Comparison of ENCODE assay signal across 8 mouse cellular contexts in genomic region chr12:56301487-56302293, GRCm38 (mm10). TPM values are rescaled to one million over a fixed set of nuclear protein-coding genes. Genes with fewer than 3 reads are reported as not detected.
DNase-seq lines count a peak whose midpoint lies in the region; ATAC-seq and TF ChIP-seq lines count a peak whose summit lies in the region.

No protein-coding gene starts in this region.

- H3K9ac ChIP-seq in intestine, embryonic 15.5 days: peak overlapping the region; percentile 30; the same call in 1 of the 2 replicates
- H3K9ac ChIP-seq in midbrain, embryonic 11.5 days (ENCODE audit: low read length): peak overlapping the region; percentile 39

- no peak for TF ChIP-seq CTCF in layer of hippocampus, adult 2 months (conservative IDR thresholded peaks at IDR 0.05)

- peak overlapping the region; percentile 51 for H3K4me3 ChIP-seq in layer of hippocampus, adult 2 months
- peak overlapping the region; percentile 53 for H3K4me3 ChIP-seq in embryonic facial prominence, embryonic 10.5 days
- H3K4me3 ChIP-seq in intestine, embryonic 15.5 days (replicated peaks): peak overlapping the region; percentile 33
- H3K4me3 ChIP-seq in midbrain, embryonic 11.5 days (ENCODE audit: low read depth, low read length): peak overlapping the region; percentile 29

- H3K36me3 ChIP-seq in embryonic facial prominence, embryonic 10.5 days (replicated peaks): no peaks in the 10 kb centered on the region
- no peaks in the 10 kb centered on the region for H3K36me3 ChIP-seq in intestine, embryonic 15.5 days
- no peaks in the 10 kb centered on the region for H3K36me3 ChIP-seq in midbrain, embryonic 11.5 days (ENCODE audit: control insufficient read depth, insufficient read depth, low read length)

- no peak overlapping the region for H3K27ac ChIP-seq in layer of hippocampus, adult 2 months
- H3K27ac ChIP-seq in embryonic facial prominence, embryonic 10.5 days (replicated peaks): peak overlapping the region; percentile 71; the same call in 1 of the 2 replicates
- H3K27ac ChIP-seq in intestine, embryonic 15.5 days: no peak overlapping the region
- no peak overlapping the region for H3K27ac ChIP-seq in midbrain, embryonic 11.5 days (ENCODE audit: low read depth, low read length)

- peaks cover 50% of the 10 kb centered on the region for H3K27me3 ChIP-seq in embryonic facial prominence, embryonic 10.5 days (replicated peaks; ENCODE audit: low read depth, poor library complexity, severe bottlenecking)
- 0 out of 2 replicates have a peak, but pooled peaks cover 3% of the 10 kb centered on the region for H3K27me3 ChIP-seq in intestine, embryonic 15.5 days (replicated peaks)
- no peaks in the 10 kb centered on the region; the same call in 1 of the 2 replicates for H3K27me3 ChIP-seq in midbrain, embryonic 11.5 days (ENCODE audit: control insufficient read depth, insufficient read depth, low read length)

- WGBS in embryonic facial prominence, embryonic 10.5 days: 15% methylated on average over 27 of the region's 27 CpGs
- WGBS in intestine, embryonic 15.5 days: 10% methylated on average over 27 of the region's 27 CpGs
- WGBS in midbrain, embryonic 11.5 days: 12% methylated on average over 27 of the region's 27 CpGs

- H3K4me1 ChIP-seq in embryonic facial prominence, embryonic 10.5 days: peaks cover 38% of the 10 kb centered on the region
- H3K4me1 ChIP-seq in intestine, embryonic 15.5 days (replicated peaks): peaks cover 5% of the 10 kb centered on the region; the same call in 1 of the 2 replicates
- H3K4me1 ChIP-seq in midbrain, embryonic 11.5 days (ENCODE audit: control insufficient read depth, insufficient read depth, low read length): peaks cover 11% of the 10 kb centered on the region; the same call in 1 of the 2 replicates

- H3K4me2 ChIP-seq in intestine, embryonic 15.5 days (replicated peaks): peak overlapping the region; percentile 78
- peak overlapping the region; percentile 59 for H3K4me2 ChIP-seq in midbrain, embryonic 11.5 days

- H3K9me3 ChIP-seq in embryonic facial prominence, embryonic 10.5 days: no peaks in the 10 kb centered on the region
- no peaks in the 10 kb centered on the region for H3K9me3 ChIP-seq in intestine, embryonic 15.5 days
- no peaks in the 10 kb centered on the region for H3K9me3 ChIP-seq in midbrain, embryonic 11.5 days (ENCODE audit: control insufficient read depth, low read length)

- no peak for DNase-seq in layer of hippocampus, adult 2 months (ENCODE audit: low spot score in 2 of 2)
- no peak for DNase-seq in layer of hippocampus, adult 8-10 months (ENCODE audit: low spot score in 2 of 2)
- peak; percentile 41 for DNase-seq in embryonic facial prominence, embryonic 10.5 days (ENCODE audit: low spot score)
- DNase-seq in midbrain, embryonic 11.5 days (ENCODE audit: low spot score, missing footprints): peak; percentile 95
- no peak for DNase-seq in B cell, adult 2 months
- DNase-seq in T-cell, adult 2 months (ENCODE audit: low spot score): no peak
- no peak for DNase-seq in thymus, postnatal 14 days

- no peak for ATAC-seq in intestine, embryonic 15.5 days
- peak; percentile 75 for ATAC-seq in midbrain, embryonic 11.5 days (ENCODE audit: low FRiP score)

RNA-seq across cellular contexts. Expression of gene Mbip, which starts 44.0 kb away (rescaled TPM):
- total RNA-seq in layer of hippocampus, adult 2 months (2021): 10 to 100 TPM; 22.6 to 26.0 TPM
- total RNA-seq in layer of hippocampus, adult 8-10 months (2022): 10 to 100 TPM; 21.8 to 32.3 (median 25.7) TPM
- 46.4 and 55.6 TPM in 2 replicates for polyA plus RNA-seq in embryonic facial prominence, embryonic 10.5 days (2016; fragmentation: Nextera tagmentation; extraction: Ambion mirVana)
- polyA plus RNA-seq in intestine, embryonic 15.5 days (2015; fragmentation: Nextera tagmentation; extraction: Ambion mirVana): 26.4 and 30.6 TPM in 2 replicates
- polyA plus RNA-seq in midbrain, embryonic 11.5 days (2014; fragmentation: Nextera tagmentation; extraction: Ambion mirVana): 46.0 and 54.0 TPM in 2 replicates

Comparison
In these comparisons a context has a peak if more than half of its experiments do, and no peak if none do; other contexts are left out.
1. DNase-seq: peak in embryonic facial prominence, embryonic 10.5 days (single experiment) and midbrain, embryonic 11.5 days (single experiment); none in layer of hippocampus, adult 2 months (0 of 2), layer of hippocampus, adult 8-10 months (0 of 2), B cell, adult 2 months (0 of 2), T-cell, adult 2 months (single experiment) and thymus, postnatal 14 days (single experiment).
2. Peak in every context shown above with its lines, with median percentiles within 50 percentile points of each other: H3K4me3 ChIP-seq.